Mouse (Mus musculus) olfactory bulb, adult 2 months (tissue): ENCODE data around the gene Taf1c.

Experiments used
- CTCF ChIP-seq: fragments of 200-500 bp; IDR thresholded peaks from 2 replicates; pipeline ENCODE4 v1.5.1; 2012; ENCODE audit warnings: low read depth, mild to moderate bottlenecking, low read length, moderate library complexity; ENCODE audit not compliant: insufficient read depth
- POLR2A ChIP-seq: fragments of 200-500 bp; IDR thresholded peaks from 2 replicates; pipeline ENCODE4 v1.6.1; 2012; ENCODE audit warnings: mild to moderate bottlenecking, low read depth, low read length, moderate library complexity; ENCODE audit not compliant: insufficient read depth

DNA sequence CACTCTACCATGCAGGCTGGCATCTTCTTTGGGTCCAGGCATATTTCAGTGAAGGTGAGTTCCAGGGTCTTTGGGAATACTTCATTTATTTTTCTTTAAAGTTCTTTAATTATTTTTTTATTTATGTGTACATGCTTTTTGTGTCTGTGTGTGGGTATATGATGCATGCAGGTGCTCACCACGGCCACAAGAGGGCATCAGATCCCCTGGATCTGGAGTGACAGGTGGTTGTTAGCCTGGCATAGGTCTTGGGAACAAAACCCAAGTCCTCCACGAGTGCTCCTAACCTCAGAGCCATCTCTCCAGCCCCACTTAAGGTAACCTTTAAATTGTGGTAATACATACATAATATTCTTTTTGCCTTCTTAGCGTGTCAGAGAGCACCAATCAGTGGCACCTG, 41.2 kb upstream of the Taf1c start:
- TF ChIP-seq POLR2A: no peak
- no peak for TF ChIP-seq CTCF
